Mouse (Mus musculus) NIH3T3 (cell line): ENCODE results near the gene Rnf44.

Experiments used
- DNase-seq: peaks from one replicate; pipeline ENCODE4 v3.0.0-alpha.2; 2012; ENCODE audit warnings: low read depth

Rnf44 gene

GRCm38 (mm10) chr13:54693558-54694347 lies at the start of gene Rnf44:
Gene Rnf44 (minus strand): TSS chr13:54693907.
- DNase-seq = peak; percentile 100

GRCm38 (mm10) chr13:54738213-54738601 lies 44.5 kb upstream of the Rnf44 start:
- DNase-seq = no peak

GRCm38 (mm10) chr13:54737488-54738212 lies 43.9 kb upstream of the Rnf44 start:
- no peak for DNase-seq

- no peak for DNase-seq
Measured at GRCm38 (mm10) chr13:54736931-54737330, 43.2 kb upstream of the Rnf44 start.

GRCm38 (mm10) chr13:54726131-54726530 lies 32.4 kb upstream of the Rnf44 start:
- DNase-seq = peak; percentile 19

GRCm38 (mm10) chr13:54723143-54723542 lies 29.4 kb upstream of the Rnf44 start:
- DNase-seq = no peak

- DNase-seq = peak; percentile 78
Measured at GRCm38 (mm10) chr13:54716916-54717315, 23.2 kb upstream of the Rnf44 start.

- peak; percentile 28 for DNase-seq
Measured at GRCm38 (mm10) chr13:54714996-54715395, 21.3 kb upstream of the Rnf44 start.

- no peak for DNase-seq
Measured at GRCm38 (mm10) chr13:54714393-54714792, 20.7 kb upstream of the Rnf44 start.

- DNase-seq = peak; percentile 34
Measured at GRCm38 (mm10) chr13:54710866-54711265, 17.2 kb upstream of the Rnf44 start.

- DNase-seq = no peak
Measured at GRCm38 (mm10) chr13:54704890-54705289, 11.2 kb upstream of the Rnf44 start.

GRCm38 (mm10) chr13:54702507-54702906 lies 8.8 kb upstream of the Rnf44 start:
- DNase-seq = no peak

GRCm38 (mm10) chr13:54701243-54701642 lies 7.5 kb upstream of the Rnf44 start, which contains the start of gene Cdhr2:
Gene Cdhr2 (plus strand): TSS chr13:54701461.
- no peak for DNase-seq

- DNase-seq = no peak
Measured at GRCm38 (mm10) chr13:54695479-54696230, 1.9 kb upstream of the Rnf44 start.

GRCm38 (mm10) chr13:54694348-54695060 lies 797 bp upstream of the Rnf44 start:
- peak; percentile 88 for DNase-seq

GRCm38 (mm10) chr13:54692711-54693557 lies 773 bp downstream of the Rnf44 start:
- DNase-seq = no peak

GRCm38 (mm10) chr13:54691737-54692136 lies 2.0 kb downstream of the Rnf44 start:
- no peak for DNase-seq

- DNase-seq = no peak
Measured at GRCm38 (mm10) chr13:54690151-54690740, 3.5 kb downstream of the Rnf44 start.

GRCm38 (mm10) chr13:54687575-54688424 lies 5.9 kb downstream of the Rnf44 start:
- peak; percentile 96 for DNase-seq

- peak; percentile 79 for DNase-seq
Measured at GRCm38 (mm10) chr13:54687096-54687495, 6.6 kb downstream of the Rnf44 start.
